8 mouse cellular contexts compared by ENCODE assay signal in genomic region chr1:166308851-166309715, GRCm38 (mm10). TPM values are rescaled to one million over a fixed set of nuclear protein-coding genes. Genes with fewer than 3 reads are reported as not detected.
DNase-seq lines count a peak whose midpoint lies in the region; ATAC-seq and TF ChIP-seq lines count a peak whose summit lies in the region.

No protein-coding gene starts in this region.

- H3K4me1 ChIP-seq in embryonic fibroblast, embryonic 13.5 days (ENCODE audit: control insufficient read depth, insufficient read depth, low read length), result peaks cover 6% of the 10 kb centered on the region
- peaks cover 6% of the 10 kb centered on the region for H3K4me1 ChIP-seq in hindbrain, embryonic 16.5 days (ENCODE audit: control insufficient read depth, insufficient read depth, low read depth, low read length)
- H3K4me1 ChIP-seq in lung, embryonic 14.5 days (ENCODE audit: insufficient read depth), result no peaks in the 10 kb centered on the region

- under 1% methylated on average over 75 of the region's 94 CpGs for WGBS in hindbrain, embryonic 16.5 days
- WGBS in lung, embryonic 14.5 days, result under 1% methylated on average over 92 of the region's 94 CpGs

- no peak overlapping the region for H3K27ac ChIP-seq in embryonic fibroblast, embryonic 13.5 days (ENCODE audit: insufficient read depth, low read length)
- peak overlapping the region; percentile 64 for H3K27ac ChIP-seq in hindbrain, embryonic 16.5 days (ENCODE audit: low read depth, low read length)
- H3K27ac ChIP-seq in lung, embryonic 14.5 days (ENCODE audit: low read depth), result no peak overlapping the region

- no peaks in the 10 kb centered on the region for H3K9me3 ChIP-seq in hindbrain, embryonic 16.5 days (ENCODE audit: control insufficient read depth, low read length)
- no peaks in the 10 kb centered on the region for H3K9me3 ChIP-seq in lung, embryonic 14.5 days (ENCODE audit: low read depth, low read length)

- H3K4me2 ChIP-seq in hindbrain, embryonic 16.5 days (ENCODE audit: low read length), result peak overlapping the region; percentile 94
- peak overlapping the region; percentile 95 for H3K4me2 ChIP-seq in lung, embryonic 14.5 days

- no peaks in the 10 kb centered on the region for H3K27me3 ChIP-seq in hindbrain, embryonic 16.5 days (replicated peaks; ENCODE audit: control insufficient read depth, insufficient read depth, low read length)
- peaks cover 30% of the 10 kb centered on the region for H3K27me3 ChIP-seq in lung, embryonic 14.5 days (ENCODE audit: insufficient read depth, low read length)

- H3K9ac ChIP-seq in hindbrain, embryonic 16.5 days (ENCODE audit: low read depth, low read length), result peak overlapping the region; percentile 79
- peak overlapping the region; percentile 48 for H3K9ac ChIP-seq in lung, embryonic 14.5 days

- TF ChIP-seq POLR2A in embryonic fibroblast, embryonic 13.5 days (IDR thresholded peaks at IDR 0.05; ENCODE audit: low read depth, low read length), result no peak

- peak overlapping the region; percentile 40 for H3K4me3 ChIP-seq in embryonic fibroblast, embryonic 13.5 days (ENCODE audit: insufficient read depth, low read length)
- H3K4me3 ChIP-seq in hindbrain, embryonic 16.5 days (ENCODE audit: low read length), result peak overlapping the region; percentile 62
- peak overlapping the region; percentile 46 for H3K4me3 ChIP-seq in lung, embryonic 14.5 days (ENCODE audit: low read depth, low read length)

- H3K36me3 ChIP-seq in hindbrain, embryonic 16.5 days (ENCODE audit: control insufficient read depth, insufficient read depth, low read length), result no peaks in the 10 kb centered on the region
- no peaks in the 10 kb centered on the region for H3K36me3 ChIP-seq in lung, embryonic 14.5 days (ENCODE audit: insufficient read depth)

- peak; percentile 7 to 48 for DNase-seq in cerebellum, adult 18-20 months
- no peak for DNase-seq in cerebellum, adult 11-12 months
- DNase-seq in adrenal gland, adult 2 months, result peak; percentile 65
- peak; percentile 63 for DNase-seq in lung, embryonic 14.5 days
- peak; percentile 42 for DNase-seq in ovary, postnatal 36 days (ENCODE audit: low spot score)
- DNase-seq in layer of hippocampus, postnatal 14 days (ENCODE audit: low spot score in 2 of 2), result no peak

- ATAC-seq in hindbrain, embryonic 16.5 days, result peak; percentile 82
- ATAC-seq in lung, embryonic 14.5 days (ENCODE audit: insufficient read depth), result peak; percentile 88

- TF ChIP-seq CTCF in embryonic fibroblast, embryonic 13.5 days (IDR thresholded peaks at IDR 0.05; ENCODE audit: borderline replicate concordance, insufficient read depth, low read length), result no peak
- TF ChIP-seq CTCF in lung, embryonic 14.5 days (IDR thresholded peaks at IDR 0.05; ENCODE audit: low read depth), result peak; percentile 54

RNA-seq across cellular contexts. Expression of gene Ildr2, which starts 55.1 kb away (rescaled TPM):
- 10 to 100 TPM in 1 of 2 experiments, 1 to 10 TPM in 1; 3.1 to 11.2 TPM for total RNA-seq in adrenal gland, adult 2 months (2021)
- polyA plus RNA-seq in adrenal gland, adult 2 months (2012; rRNA removed), result 2.0 and 3.6 TPM in 2 replicates
- polyA plus RNA-seq in embryonic fibroblast, embryonic 13.5 days (2011; ENCODE audit: insufficient read length, low read depth, missing spikeins), result 1.8 and 4.3 TPM in 2 replicates
- polyA plus RNA-seq in hindbrain, embryonic 16.5 days (2015; fragmentation: Nextera tagmentation; extraction: Ambion mirVana), result 3.3 TPM in 2 replicates
- 1.0 and 1.3 TPM in 2 replicates for polyA plus RNA-seq in lung, embryonic 14.5 days (2014; fragmentation: Nextera tagmentation; extraction: Ambion mirVana)
- 10 to 100 TPM; 83.5 to 92.3 TPM for total RNA-seq in layer of hippocampus, postnatal 14 days (2021)

Comparison
In these comparisons a context has a peak if more than half of its experiments do, and no peak if none do; other contexts are left out.
1. DNase-seq: peak in cerebellum, adult 18-20 months (2 of 2), adrenal gland, adult 2 months (single experiment), lung, embryonic 14.5 days (single experiment) and ovary, postnatal 36 days (single experiment); none in cerebellum, adult 11-12 months (single experiment) and layer of hippocampus, postnatal 14 days (0 of 2).
2. Peak in every context shown above with its lines, with median percentiles within 50 percentile points of each other: H3K4me3 ChIP-seq.